Mouse (Mus musculus): ENCODE data around the gene Apc2.

The Apc2 gene

DNA sequence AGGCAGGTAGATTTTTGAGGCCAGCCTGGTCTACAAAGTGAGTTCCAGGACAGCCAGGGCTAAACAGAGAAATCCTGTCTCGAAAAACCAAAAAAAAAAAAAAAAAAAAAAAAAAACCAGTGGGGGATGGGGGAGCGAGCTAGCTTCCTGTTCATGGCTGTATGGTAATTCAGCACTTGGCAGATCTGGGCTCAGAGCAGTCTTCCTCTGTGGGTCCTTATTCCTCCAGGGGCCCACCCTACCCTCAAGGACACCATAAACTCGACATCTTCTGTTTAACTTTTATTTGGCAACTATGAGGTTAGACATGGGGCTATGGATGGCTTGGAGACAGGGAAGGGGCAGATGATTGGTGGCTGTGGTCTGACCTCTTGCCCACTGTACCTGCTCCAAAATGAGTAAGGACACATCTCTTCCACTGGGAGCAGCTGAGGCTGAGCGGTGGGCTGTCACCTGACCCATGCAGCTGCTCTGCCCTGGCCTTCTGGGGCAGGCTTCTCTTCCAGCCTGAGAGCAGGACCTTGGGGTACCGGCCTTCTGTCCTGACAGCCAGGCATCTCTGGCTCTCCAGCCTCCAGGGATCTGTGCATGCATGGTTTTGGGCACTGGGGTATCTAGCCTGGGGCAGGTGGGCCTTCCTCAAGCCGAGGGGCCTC lies 25.4 kb downstream of the Apc2 start:
- WGBS: 74% methylated on average over 6 of the region's 6 CpGs

DNA sequence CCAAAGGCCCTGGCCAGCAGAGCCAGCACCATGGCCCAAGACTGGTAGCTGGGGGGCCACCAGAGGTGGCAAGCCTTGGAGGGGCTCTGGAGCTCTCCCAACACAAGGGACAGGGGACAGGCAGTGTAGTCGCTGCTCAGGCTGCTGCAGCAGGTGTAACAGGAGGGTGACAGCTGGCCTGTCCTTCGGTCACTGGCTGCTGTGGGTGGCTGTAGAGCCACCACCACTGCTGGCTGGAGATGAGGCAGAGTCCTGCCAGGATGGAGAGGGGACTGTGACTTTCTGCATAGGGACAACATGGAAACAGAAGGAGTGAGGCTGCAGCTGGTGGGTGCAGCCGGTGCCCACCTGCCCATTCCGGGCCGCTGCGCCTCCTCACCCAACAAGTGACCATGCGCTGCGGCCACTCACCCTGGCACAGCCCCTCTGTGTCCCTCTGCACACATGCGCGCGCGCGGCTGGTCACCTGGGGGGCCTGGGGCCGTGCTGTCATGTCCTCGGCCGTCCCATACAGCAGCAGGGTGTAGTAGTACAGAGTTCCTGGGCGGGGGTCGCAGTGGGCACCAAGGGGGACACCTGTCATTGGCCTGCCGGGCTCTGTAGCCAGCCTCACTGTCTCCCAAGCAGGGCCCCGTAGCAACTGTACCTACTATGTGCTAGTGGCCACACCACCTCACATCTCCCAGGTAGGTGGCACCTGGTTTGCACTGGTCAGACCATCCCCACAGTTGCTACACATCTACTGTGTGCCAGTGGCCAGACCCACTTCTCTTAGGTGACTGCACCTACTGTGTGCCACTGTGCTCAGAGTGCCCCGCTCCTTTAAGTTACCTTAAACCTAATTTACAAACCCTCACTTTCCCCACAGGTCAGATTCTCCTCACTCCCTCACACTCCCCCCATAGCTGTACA lies 26.1 kb downstream of the Apc2 start:
- WGBS: 92% methylated on average over 21 of the region's 21 CpGs

DNA sequence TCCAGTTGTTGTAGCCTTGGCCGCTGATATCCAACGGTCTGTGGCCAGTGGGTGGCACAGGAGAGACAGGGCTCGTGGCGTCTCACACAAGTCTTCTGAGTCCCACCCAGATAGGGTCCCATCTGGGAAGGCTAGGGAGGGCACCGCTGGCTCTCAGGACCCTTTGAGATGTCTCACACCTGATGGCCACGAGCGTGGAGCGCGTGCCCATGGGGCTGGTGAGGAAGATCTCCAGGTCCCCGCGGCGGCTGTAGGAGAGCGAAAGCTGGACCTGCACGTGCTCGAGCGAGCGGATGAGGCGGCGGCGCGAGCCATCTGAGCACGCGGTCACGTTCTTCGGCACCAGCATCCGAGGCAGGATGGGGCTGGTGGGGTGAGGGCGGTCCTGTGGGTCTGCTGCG lies 27.0 kb downstream of the Apc2 start:
- WGBS: 3% methylated on average over 27 of the region's 28 CpGs

DNA sequence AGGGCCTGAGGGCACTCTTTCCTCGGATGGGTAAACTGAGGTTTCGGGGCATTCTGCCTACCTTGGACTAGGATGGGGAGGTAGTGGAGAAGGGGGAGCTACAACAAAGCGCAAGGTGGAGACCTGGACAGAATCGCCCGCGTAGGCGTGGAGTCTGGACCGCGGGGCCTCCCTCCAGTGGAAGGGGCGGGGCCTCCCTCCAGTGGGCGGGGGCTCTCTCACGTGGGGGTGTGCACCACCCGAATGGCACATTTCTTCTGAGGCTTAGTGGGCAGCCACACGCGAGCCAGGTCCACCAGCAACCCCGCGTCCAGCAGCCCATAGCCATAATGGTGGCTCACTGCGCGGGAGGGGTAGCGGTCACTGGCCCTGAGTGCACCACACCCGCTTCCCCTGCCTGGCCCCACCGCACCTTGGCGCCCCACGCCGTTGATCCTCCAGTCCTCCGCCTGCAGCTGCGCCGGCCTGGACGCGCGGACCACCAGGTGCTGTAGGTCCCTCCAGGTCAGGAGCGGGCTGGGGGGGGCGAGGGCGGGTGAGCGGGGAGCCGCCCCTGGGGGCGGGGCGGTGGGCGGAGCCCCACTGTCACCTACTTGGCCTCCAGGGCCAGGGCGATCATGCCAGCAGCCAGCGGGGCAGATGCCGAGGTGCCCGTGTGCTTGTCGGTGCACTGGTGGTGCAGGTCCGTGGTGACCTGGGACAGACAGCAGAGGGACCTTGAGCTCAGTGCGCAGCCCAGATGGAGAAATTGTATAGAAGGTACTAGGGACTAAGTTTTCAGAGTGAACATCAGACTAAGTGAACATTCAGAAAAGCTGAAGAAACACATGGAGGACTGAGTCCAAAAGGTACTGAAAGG lies 27.7 kb downstream of the Apc2 start:
- 2% methylated on average over 43 of the region's 46 CpGs for WGBS

DNA sequence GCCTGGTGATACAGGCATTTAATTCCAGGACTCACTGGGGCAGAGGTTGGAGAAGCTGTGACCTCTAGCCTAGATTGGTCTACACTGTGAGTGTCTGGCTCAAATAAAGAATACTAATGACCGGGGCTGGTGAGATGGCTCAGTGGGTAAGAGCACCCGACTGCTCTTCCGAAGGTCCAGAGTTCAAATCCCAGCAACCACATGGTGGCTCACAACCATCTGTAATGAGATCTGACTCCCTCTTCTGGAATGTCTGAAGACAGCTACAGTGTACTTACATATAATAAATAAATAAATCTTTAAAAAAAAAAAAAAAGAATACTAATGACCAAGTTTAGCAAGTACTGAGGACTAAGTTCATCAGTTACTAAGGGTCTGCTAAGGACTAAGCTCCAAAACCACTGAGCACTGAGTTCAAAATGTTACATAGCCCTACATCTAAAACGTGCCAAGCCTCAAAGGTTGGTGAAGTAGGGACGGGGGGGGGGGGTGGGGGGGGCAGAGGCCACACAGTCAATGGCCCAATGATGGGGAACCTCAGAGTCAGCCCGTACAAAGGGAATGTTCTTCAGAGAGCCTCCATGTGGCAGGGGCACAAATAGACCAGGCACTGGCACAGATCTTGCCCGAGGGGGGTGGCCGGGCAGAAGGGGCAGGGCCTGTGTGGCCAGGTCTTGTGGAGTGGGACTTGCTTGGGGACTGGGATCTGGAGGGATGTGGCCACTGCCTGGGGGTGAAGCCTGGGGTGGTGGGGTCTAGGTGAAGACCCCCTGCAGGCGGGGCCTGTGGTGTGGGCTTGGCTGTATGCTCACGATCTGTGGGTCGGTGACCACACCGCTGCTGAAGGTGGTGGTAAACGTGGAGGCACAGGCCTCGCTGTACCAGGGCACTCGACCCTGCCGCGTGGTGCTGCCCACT lies 28.6 kb downstream of the Apc2 start:
- WGBS: 83% methylated on average over 17 of the region's 17 CpGs

DNA sequence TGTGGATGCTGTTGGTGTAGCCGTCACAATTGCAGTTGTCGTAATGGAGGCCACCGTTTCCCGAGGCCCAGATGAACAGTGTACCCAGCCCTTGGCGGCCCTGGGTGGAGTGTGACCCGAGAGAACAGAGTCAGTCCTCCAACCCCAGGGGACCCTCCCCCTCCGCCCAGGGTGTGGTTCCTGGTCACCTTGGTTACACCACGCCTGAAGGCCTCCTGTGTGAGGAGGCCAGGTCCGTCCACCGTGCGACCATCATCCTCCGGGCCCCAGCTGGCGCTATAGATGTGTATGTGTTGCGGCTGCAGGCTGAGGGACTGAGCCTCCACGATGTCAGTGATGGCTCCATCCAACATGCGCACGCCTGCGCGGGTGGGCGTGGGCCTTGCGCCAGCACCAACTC lies 29.3 kb downstream of the Apc2 start:
- WGBS: 86% methylated on average over 21 of the region's 21 CpGs

DNA sequence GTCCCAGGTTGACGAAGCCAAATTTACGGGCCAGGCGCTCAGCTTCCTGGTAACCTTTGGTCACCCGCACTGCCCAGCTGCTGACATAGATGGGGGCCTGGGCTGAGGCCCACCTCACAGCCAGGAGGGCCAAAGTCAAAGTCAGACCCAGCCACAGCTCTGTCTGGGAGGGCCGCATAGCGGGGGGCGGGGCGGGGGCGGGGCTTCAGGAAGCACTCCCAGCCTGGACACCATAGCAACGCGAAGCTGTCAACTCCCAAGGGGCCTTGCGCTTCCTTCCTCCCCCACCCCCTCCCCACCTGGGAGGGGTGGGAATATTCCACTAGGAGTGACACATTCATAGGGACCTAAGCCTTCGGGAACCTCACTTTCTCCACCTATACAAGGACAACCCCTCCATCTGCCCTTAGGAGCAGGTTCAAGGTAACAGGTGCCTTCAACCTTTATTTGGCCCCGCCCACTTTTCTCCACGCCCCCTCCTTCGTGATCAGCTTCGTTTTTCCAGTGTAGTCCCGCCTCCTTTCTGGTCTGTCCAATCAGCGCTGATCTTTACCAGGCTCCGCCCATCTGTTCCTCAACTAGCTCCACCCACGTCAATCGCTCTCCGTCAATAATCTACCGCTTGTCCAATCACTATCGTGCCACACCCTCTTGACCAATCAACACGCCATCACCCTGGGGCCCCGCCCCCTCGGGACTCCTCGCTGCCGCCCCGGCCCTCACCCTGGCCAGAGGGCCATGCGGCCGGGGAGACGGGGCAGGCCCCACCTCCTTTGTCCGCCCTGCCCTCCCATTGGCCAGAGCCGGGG lies 33.7 kb downstream of the Apc2 start, which contains the start of the genes Pcsk4 and Reep6:
Gene Pcsk4, minus strand, starts transcription at position 226 of the 809 bp plus-strand sequence.
Gene Reep6, plus strand, starts transcription at position 681 of the 809 bp plus-strand sequence.
- 7% methylated on average over 36 of the region's 36 CpGs for WGBS

DNA sequence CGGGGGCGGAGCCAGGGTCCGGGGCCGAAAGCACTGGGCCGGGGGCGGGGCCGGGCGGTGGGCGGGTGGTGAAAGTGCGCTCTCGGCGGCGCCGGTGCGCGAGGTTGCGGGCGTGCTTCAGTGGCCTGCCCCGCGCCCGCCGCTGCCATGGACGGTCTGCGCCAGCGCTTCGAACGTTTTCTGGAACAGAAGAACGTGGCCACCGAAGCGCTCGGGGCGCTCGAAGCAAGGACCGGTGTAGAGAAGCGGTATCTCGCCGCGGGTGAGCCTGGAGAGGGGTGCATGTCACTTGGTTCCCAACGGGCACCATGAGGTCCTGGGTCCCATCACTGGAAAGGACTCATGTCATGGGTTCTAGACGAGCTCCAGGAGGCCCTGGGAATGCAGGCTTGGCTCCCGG lies 34.3 kb downstream of the Apc2 start:
- WGBS: 2% methylated on average over 41 of the region's 41 CpGs

DNA sequence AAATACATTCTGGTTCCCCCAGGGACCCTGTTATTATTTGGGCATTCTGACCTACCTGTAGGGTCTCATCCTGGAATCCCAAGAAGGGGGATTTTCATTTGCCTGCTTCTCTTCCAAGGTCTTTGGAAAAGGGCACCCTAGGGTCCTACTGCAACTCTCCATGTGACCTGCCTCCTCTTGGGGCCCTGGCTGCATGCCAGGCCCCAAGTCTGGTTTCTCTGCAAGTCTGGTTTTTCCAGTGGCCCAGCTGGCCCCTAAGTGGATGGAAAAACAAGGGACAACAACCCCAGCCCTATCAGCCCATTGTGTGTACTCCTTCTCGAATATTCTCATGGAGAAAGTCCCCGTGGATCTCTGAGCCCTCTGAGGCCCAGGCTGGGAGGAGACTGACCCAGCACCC lies 35.1 kb downstream of the Apc2 start:
- WGBS: 73% methylated on average over 2 of the region's 2 CpGs

DNA sequence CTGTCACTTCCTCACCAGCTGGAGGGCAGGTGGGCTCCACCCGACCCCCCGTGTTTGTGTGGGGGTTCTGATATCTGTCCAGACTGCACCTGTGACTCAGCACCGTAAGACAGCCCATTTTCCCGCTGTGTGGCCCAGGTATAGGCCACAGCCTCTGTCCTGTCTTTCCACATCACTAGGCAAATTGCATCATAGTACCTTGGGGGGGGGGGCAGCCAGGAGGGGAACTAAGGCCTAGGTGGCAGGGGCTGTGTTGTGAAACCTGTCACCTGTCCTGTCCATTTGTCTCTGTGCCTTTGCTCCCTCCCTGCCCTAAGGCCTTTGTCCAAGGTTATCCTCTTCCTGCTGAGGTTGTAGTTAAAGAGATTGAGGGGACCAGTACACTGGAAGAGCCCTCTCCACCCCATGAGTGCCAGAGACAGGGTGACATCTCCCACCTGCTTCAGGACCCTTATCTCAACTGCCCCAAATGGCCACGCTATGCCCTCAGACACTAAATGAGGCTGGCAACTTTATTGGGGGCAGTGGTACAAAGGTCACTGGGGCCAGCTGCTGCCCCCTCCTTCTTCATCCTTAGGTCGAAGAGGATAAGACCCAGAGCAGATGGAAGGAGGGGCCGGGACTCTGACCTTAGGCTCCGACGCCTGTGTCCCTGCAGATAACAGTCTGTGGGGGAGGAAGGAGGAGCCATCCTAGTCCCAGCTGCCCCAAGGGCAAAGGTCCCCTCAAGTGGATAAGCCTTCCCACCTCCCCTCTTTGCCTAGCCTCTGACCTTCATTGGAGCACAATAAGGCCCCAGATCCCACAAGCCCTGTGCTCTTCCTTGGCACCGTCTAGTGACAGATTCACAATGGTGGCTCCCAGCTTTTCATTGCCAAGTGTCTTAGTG lies 36.1 kb downstream of the Apc2 start:
- WGBS: 83% methylated on average over 10 of the region's 10 CpGs

DNA sequence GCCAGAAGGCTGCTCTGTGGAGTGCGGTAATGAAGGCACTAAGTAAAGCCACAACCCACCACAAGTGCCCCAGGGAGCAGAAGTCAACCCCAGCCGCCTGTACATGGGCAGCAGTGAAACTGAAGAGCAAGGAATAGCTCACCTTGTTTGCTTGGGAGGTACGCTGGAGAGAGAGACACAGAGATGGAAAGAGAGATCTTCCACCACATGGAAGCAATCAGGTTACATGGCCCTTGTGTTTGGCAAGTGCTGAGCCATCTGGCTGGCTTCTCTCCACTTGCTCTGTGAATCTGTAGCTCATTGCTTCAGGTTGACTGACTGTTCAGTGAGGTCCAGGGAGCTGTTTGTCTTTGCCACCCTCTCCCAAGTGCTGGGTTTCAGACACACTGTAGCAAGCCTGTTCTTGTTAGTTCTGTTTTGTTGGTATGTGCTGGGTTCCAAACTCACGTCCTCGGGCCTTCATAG lies 36.8 kb downstream of the Apc2 start:
- 86% methylated on average over 5 of the region's 5 CpGs for WGBS

DNA sequence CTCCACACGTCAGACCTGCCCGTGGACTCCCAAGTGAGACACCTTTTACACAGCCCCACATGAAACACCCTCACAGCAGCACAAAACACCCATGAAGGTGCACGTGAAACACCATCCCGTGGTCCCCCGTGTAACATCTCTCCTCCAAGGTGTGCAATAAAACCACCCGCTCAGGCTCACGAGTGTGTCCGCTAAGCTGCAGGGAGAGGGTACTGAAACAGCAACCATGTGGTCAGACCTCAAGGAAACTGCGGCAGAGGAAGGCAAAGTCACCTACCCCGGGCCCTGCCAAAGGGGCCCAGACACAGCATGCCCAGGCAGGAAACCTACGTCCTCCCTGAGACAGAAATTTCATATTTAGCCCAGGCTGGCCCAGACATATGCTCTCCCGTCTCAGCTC lies 40.5 kb downstream of the Apc2 start:
- WGBS: 94% methylated on average over 12 of the region's 12 CpGs

DNA sequence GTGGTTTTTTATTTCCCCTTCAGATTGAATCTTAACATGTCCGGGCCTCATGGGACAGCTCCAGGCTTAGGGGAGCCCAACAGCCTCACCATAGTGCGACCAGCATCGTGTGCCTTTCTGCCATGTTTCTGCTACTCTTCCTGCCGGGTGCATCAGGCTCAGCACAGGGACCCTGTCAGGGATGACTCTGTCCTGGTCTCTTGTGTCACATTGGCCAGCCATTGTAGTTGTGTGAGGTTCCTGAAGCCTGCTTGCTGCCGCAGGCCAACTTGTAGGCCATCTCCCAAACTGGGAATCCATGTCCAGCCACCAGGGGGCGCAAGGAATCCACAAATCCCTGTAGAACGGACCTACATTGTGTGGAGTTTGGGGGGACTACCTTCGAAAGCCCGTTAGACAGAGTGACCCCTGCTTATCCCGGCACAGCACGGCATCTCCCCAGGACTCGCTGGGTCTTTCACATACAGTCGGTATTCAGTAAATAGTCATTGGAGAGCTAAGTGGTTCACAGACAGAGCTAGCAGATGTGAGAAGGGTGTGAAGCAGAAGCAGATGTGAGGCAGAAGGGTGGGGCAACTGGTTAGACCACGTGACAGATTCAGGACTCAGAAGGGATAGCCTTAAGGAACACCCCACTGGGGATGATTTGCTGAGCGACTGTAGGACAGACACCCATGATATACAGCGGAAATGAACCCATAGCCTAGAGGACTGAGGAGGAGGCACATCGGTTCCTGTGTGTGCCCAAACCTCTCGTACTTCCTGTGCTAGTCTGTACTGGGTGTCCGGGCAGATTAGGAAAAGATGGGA lies 44.4 kb downstream of the Apc2 start:
- WGBS: 21% methylated on average over 19 of the region's 19 CpGs

DNA sequence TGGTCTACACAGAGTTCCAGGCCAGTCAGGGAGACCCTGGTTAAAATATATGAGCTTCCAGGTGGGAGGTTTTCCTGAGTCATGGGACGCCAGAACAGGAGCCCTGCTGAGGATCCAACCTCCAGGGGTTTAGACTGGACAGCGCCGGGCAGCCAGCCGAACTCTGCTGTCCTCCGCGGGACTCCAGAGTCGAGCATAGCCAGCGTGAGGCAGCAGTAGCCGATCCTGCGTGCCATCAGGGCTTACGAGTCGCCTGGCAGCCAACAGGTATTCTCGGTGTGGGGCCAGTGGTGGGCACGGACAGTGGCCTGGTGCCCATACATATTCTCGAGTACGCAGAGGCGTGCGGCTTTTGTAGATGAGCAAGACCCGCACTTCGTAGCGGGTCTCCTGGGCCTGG lies 45.2 kb downstream of the Apc2 start:
- WGBS: 26% methylated on average over 21 of the region's 21 CpGs

DNA sequence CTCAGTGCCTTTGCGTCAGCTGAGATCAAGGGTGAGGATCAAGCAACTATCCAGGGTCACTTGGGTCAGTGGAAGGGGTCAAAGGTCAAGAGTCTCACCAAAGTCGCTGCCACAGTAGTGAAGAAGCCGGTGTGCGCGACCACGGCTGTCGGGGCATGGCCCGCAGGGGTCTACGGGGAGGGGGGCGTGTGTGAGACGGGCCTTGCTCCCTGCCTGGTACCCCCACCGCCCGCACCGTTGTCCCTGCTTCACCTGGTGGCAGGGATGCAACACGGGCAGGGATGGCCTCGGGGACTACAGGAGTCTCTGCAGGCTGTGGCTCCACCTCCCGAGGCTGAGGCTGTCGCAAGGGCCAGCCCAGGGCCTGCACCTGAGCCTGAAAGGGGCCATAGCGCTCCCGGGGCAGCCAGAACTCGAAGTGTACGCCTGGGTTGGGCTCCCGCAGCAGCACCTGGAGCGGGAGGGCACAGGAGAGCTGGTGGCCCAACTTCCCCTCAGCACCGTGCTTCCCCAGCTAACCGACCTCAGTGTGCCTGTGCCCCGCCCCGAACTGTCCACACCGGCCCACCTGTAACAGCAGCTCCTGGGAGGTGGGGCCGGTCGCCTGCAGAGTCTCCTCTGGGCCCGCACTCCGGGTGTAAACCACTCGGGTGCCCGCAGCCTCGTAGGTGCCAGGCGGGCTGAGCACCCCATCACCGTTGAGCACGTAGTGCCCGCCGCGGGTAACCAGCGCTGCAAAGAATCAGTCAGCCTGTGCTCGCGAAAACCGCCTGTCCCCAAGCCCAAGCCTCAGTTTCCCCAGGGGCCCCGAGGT lies 45.9 kb downstream of the Apc2 start:
- WGBS: 8% methylated on average over 47 of the region's 47 CpGs

DNA sequence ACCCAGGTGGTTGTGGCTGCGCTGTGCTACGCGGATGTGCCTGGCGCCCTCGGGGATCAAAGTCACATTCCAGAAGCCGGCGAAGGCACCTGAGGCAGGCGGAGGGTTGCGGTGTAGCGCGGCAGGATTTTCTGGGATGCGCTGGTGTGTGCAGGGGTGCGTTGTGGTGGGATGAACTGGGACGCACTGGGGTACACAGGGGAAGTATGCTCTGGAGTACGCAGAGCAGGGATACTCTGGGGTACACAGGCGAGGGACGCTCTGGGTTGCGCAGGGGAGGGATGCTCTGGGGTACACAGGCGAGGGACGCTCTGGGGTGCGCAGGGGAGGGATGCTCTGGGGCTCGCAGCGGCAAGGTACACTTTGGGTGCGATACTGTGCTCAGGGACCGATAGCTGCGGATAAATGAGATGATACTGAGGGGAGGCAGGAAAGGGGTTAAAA lies 46.5 kb downstream of the Apc2 start:
- WGBS: 5% methylated on average over 26 of the region's 26 CpGs

DNA sequence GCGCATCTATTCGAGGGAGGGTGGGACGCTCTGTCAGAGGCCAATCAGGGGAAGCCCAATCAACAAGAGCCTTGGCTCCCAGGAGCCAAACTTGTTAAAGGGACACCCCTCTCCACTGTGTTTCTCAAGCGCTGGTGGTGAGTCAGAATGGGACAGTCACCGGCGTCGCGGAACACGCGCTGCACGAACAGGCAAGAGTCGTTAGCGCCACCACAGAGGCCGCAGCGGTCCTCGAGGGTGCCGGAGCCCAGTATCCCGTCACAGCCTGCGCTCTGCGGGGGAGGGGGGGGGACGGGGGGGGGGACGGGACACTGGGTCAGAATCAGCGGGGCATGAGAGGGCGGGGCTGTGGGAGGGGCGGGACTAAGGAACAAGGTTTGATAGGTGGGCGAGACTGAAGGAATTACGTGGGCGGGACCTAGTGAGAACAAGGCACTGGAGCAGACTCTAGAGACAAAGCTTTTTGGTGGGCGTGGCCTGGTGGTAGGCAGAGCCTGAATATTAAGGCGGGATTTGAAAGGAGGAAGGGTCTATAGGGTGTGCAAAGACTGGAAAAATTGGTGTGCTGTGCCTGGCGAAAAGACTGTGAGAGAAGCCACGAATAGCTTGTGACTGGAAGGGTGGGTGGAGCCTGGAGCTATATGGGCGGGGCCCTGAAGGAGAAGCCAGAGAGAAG lies 47.1 kb downstream of the Apc2 start:
- 1% methylated on average over 31 of the region's 33 CpGs for WGBS

Data from cerebral cortex, adult 2 months (tissue).